Mouse (Mus musculus) heart, postnatal 4 days (tissue): ENCODE data around the gene Mapre3. TPM values are rescaled to one million over a fixed set of nuclear protein-coding genes. Genes with fewer than 3 reads are reported as not detected.

Experiments used
- DNase-seq: peaks from one replicate; pipeline ENCODE4 v3.0.0; 2021
- total RNA-seq, 2 experiments: library from RNA; stranded (reverse); gene quantifications; 2 replicates each; pipeline ENCODE4 v1.2.3; 2021

Gene Mapre3
- 10 to 100 TPM; 16.2 to 18.9 TPM for total RNA-seq

GRCm38 (mm10) chr5:30814424-30815119 lies at the start of gene Mapre3:
Gene Mapre3 (plus strand): TSS chr5:30814641.
- DNase-seq = peak; percentile 92

- no peak for DNase-seq
Measured at GRCm38 (mm10) chr5:30765596-30766370, 48.7 kb upstream of the Mapre3 start.

DNA sequence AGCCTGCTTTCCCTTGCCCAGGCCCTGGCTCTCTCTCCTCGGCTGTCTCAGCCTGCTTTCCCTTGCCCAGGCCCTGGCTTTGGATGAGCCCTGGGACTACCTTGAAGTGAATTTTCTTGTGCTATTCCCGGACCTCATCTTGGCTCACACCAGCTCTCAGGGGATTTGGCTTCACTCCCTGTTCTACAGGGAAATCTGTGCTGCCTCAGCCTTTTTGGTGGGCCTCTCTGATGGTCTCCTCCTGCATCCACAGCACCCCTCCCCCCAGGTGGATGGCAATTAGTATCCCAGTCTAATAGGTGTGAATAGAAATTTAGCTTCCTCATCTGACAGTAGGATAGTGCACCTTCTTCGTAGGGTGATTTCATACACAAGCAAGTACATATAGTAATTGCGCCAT lies 46.4 kb upstream of the Mapre3 start:
- DNase-seq = peak; percentile 9

GRCm38 (mm10) chr5:30768598-30768997 lies 45.8 kb upstream of the Mapre3 start:
- peak; percentile 80 for DNase-seq

DNA sequence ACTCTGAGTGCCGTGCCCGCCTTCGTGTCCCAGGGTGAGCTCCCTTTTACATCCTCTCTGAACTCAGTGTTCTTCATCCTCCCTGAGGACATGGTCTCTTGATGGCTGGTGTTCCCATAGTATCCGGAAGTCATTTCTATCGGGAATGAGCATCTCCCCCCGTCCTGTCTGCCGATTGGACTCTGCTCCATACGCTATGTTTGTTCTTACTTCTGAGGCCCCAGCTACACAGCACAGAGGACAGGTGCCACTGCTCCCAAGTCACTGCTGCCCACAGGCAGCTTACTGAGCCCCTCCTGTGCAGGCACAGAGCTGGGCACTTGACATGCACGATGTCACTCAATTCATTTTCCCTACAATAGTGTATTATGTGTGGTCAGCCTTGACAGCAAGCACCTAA lies 45.4 kb upstream of the Mapre3 start:
- DNase-seq = no peak

DNA sequence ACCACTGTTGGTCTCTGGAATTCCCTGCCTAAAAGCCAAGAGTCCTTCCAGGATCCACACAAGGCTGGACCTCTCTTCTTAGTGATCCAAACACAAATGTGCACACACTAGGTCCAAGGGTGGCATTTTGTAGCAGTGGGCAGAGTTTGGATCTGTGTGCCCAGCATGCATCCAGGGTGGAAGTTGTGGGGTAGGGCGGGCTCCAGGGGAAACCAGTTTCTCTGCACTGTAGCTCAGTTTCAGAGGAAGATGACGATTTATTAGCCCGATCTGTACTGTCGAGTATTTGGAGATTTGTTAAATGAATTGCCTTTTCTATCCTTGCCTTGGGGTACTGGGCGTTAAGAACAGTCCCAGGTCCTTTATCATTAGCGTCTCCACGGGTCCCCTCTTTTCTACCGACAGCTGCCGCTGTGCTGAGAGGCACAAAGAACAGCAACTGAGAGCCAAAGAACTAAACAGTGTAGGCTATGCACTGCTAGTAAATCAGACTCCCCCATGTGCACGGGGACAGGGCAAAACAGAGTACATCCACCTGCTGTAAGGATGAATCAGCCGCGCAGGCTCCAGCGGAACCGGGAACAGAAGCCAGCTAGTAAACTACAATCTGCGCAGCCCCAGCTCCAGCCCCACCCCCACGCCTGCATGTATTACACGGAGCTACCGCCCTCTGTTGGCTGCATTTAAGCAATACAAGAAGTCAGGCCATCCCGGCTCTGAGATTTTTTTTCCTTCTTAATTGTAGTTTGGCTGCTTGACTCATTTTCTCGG lies 39.7 kb upstream of the Mapre3 start:
- peak; percentile 94 for DNase-seq

DNA sequence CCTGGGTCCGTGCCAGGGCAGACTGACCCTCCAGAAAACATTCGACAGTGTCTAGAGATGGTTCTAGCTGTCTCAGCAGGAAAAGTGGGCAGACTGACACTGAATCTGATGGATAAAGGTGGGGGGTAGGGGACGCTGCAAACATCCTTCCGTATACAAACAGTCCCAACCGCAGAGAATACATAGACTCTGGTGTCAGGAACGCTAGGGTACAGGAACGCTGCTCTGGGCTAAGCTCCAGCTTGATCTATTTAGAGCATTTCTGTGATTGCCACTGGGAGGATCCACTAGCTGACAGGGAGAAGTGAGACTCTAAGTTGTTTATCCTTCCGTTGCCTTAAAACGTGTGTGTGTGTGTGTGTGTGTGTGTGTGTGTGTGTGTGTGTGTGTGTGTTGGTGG lies 33.7 kb upstream of the Mapre3 start:
- peak; percentile 52 for DNase-seq

DNA sequence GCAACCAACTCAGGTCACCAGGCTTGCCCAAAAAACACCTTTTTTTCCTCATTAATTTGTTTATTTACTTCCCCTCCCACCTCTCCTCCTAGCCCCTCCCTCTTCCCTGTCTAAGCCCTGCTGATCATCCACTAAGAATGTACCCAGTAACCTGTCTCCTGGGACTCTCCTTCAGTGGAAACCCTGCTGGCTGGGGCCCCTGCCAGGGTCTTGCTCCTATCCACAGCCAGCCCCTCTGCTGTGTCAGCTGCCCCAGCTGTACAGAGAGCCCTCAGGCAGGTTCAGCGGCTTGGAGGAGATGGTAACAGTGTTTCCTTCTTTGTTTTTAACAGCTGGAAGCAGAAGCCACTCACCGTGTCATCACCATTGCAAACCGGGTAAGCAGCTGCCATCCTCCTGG lies 33.3 kb upstream of the Mapre3 start:
- peak; percentile 30 for DNase-seq

DNA sequence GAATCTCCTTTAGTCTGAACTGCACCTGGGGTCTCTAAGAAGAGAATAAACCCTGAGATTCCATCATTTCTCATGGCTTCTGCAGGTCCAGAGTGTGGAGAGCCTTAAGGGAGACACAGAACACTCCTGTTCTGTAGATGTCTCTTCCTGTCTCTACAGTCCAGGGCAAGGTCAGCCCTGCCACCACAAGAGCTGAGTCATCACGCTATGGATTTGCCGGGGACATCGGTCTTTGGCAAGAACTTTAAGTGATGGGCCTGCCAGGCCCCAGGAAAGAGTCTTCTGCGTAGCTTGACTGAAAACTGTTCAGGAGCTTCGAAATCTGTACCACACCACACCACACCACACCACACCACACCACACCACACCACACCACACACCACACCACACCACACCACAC lies 27.1 kb upstream of the Mapre3 start:
- DNase-seq = no peak

DNA sequence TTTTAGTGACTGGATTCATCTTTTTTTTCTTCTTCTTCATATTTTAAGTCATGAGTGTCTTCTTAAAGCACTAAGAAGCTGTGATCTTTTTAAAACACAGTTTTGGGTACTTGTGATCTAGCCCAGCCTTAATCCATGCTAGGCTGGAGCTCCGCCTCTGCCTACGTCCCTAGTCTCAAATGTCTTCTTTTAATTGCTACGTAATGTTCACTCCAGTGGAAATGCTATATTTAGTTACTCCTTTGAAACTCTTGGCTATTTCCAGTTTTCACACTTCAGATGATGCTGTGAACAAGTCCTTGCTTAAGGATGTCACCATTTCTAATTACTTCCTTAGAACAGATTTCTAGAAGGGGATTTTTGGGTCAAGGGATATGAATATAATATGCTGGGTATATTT lies 24.4 kb upstream of the Mapre3 start:
- DNase-seq = no peak

DNA sequence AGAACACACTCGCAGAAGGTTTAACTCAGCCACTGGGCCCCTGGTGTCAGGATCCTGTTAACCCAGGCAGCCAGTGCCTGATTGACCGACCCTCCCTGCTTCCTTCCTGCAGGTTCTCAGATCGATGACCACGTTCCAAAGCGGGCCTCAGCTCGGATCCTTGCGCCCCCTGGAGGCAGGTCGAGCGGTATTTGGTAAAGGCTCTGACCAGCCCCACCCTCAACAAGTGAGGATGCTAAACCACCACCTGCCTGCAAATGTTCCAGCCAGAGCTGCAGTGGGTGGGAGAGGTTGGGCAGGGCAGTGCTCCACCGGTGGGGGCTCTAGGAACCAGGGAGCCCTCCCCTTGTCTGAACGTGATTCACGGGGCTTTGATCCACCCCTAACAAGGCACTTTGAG lies 18.3 kb upstream of the Mapre3 start:
- peak; percentile 90 for DNase-seq

GRCm38 (mm10) chr5:30797482-30797881 lies 17.0 kb upstream of the Mapre3 start:
- no peak for DNase-seq

GRCm38 (mm10) chr5:30797982-30798381 lies 16.5 kb upstream of the Mapre3 start:
- no peak for DNase-seq

- DNase-seq = no peak
Measured at GRCm38 (mm10) chr5:30798965-30799364, 15.5 kb upstream of the Mapre3 start.

- DNase-seq = no peak
Measured at GRCm38 (mm10) chr5:30802724-30803467, 11.5 kb upstream of the Mapre3 start.

- DNase-seq = peak; percentile 94
Measured at GRCm38 (mm10) chr5:30806106-30806505, 8.3 kb upstream of the Mapre3 start.

DNA sequence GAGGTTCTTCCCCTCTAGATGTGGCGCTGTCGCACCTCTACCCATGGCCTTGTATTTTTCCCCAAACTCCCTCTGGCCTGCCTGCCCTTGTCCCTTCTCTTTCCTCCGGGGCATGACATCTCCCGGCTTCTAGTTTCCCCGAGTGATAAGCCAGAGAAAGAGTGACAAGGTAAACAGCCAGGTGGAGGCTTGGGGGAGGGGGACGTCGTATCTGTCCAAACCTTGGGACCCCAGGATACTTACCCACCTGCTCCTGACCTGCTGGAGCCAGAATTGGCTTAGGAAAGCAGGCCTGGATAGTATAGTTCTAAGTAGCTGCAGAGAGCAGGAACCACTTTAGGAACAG lies 652 bp downstream of the Mapre3 start:
- no peak for DNase-seq

DNA sequence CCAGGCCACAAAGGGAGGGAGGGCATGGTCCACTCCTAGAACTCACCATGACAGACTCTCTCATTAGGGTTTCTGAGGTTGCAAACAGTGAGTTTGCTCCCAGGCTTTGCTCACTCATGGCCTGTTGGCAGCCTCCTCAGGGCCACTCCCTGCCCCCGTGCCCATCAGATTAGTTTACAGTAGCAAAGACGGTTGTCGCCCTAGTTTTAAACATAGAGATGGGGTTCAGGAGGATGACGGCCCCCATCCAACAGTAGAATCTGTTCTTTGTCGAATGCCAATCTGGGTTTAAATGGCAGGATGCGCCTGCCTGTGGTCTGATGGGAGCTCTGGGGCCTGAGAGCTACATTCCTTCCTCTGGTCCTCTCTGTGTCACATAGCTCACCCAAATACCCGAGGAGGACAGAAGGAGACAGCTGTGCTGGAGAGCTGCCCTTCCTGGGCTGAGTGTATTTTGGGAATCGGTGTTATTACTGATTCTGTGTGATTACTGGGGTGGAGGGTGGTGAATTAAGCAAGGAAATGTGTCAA lies 1.9 kb downstream of the Mapre3 start:
- peak; percentile 38 for DNase-seq

DNA sequence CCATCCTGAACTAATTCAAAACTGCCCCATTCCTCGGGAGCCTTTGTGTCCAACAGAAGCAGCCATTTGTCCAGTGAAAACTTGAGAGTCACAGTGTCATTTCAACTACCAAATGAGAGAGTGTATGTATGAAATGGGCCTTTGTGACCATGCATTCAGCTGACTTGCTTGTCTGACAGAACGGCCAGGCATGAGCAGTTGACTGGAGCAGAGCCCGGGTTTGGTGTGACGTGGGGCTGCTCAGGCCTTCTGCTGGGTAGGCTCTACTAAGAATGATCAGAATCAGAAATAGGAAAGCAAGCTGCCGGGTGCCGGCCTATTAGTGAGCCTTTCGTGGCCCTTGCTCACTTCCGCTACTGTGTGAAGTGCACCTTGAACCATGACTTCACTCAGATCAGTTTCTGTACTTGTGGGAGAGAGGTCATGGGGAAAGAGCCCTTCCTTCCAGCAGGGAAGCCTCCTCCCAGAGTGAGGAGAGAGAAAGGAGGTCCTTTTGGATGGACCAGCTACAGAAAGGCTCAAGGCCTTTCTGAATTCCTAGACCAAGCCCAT lies 4.4 kb downstream of the Mapre3 start:
- DNase-seq = no peak

GRCm38 (mm10) chr5:30822689-30823088 lies 8.2 kb downstream of the Mapre3 start:
- DNase-seq = no peak

DNA sequence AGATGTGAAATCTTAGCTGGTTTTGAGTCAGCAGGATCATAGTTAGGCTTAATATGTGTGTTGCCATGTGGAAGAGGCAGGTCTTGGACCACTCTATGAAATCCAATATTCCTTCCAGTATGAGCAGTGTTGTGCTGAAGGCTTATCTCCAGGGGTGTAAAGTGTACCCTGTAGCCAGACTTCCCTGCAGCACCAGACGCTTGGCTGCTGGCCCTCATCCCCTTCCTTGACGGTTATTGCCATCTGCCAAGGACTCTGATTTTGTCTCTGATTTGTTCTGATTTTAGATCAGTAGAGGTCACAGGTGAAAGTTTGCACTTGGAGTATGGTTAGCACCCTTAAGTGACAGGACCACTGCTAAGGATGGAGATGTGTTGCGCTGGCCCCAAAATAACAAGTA lies 8.7 kb downstream of the Mapre3 start:
- DNase-seq = no peak
